Mouse (Mus musculus) gastrocnemius, adult 2 months (tissue): Measurements from ENCODE around the gene Ndc1. TPM values are rescaled to one million over a fixed set of nuclear protein-coding genes. Genes with fewer than 3 reads are reported as not detected.
A peak's percentile ranks its signal among the peaks of the same experiment; 100 is the strongest.

Source experiments
- DNase-seq: peaks from one replicate; pipeline ENCODE4 v3.0.0; 2022
- H3K27ac ChIP-seq: fragments of 200-600 bp; 2 replicates; pipeline ENCODE4 v1.8.1; 2022; ENCODE audit warnings: mild to moderate bottlenecking
- H3K4me3 ChIP-seq: fragments of 200-600 bp; 2 replicates; pipeline ENCODE4 v1.8.1; 2022; ENCODE audit warnings: mild to moderate bottlenecking, moderate library complexity
- CTCF ChIP-seq: fragments of 200-600 bp; IDR thresholded peaks from 2 replicates; pipeline ENCODE4 v1.8.1; 2022; ENCODE audit warnings: antibody characterized with exemption, mild to moderate bottlenecking, moderate library complexity
- intact Hi-C: fragments of 180-260 bp; cut with DNase I; formaldehyde crosslinking; loops from one replicate; pipeline ENCODE4 v1.15.1; 2025
- long read RNA-seq, 2 experiments: library from polyadenylated mRNA; stranded (forward); transcript quantifications; one replicate each; pipeline ENCODE4 v2.0.0; 2021
- total RNA-seq, 2 experiments: library from RNA; stranded (reverse); gene quantifications; 2 replicates each; pipeline ENCODE4 v1.2.3; 2021

Ndc1 gene
- 1 to 10 TPM; 6.0 to 8.4 TPM for total RNA-seq
- long read RNA-seq, experiment 1, full-length matches to known transcripts, result 14 of 17 reads
- long read RNA-seq, experiment 1, partial matches to known transcripts, result 1 of 17 reads
- long read RNA-seq, experiment 1, other reads (novel, unspliced or antisense), result 2 of 17 reads
- long read RNA-seq, experiment 2, full-length matches to known transcripts, result 6 of 8 reads
- long read RNA-seq, experiment 2, partial matches to known transcripts, result 1 of 8 reads
- long read RNA-seq, experiment 2, other reads (novel, unspliced or antisense), result 1 of 8 reads

DNA sequence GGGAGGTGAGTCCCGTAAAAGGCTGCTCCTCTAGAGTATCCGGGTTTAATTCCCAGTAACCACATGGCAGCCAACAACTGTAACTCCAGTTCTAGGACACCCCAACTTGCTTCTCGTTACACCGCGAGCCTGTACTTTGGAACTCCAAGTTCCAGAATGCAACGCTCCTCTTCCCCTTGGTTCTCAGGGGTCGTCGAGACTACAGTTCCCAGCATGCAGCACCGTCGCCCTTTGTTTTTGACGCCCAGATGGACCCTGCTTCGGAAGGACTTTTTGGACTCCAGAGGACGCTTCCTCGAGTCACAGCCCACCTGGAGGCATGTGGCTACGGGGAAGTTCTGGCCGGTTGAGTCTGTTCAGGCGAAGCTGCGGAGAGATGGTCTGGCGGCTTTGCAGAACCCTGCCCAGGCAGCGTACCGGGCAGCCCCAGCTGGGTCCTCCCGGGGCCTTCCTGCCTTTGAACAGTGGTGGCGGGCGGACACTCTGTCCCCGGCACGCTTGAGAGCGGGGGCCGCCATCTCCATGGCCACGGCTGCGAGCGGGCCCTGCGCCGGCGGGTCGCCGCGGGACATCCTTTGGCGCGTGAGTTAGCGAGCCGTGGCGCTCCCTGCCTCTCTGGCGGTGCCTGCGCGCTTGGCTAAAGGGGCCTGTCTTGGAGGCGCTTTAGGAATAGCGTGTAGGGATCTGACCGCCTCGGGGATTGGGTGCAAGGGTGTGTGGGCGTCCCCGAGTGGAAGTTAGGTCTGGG, at the start of gene Ndc1:
Ndc1 (plus strand) TSS at position 218 of the 748 bp plus-strand sequence.
- peak within 1 kb of the TSS; percentile 83 for H3K4me3 ChIP-seq
- peak within 1 kb of the TSS; percentile 100 for H3K27ac ChIP-seq
- peak; percentile 87 for DNase-seq
- TF ChIP-seq CTCF, result no peak
- intact Hi-C loops, result loop anchor here (5.0 kb wide), 1 partner anchor 115 kb away; the partner anchor contains the start of genes Hspb11 and Lrrc42

DNA sequence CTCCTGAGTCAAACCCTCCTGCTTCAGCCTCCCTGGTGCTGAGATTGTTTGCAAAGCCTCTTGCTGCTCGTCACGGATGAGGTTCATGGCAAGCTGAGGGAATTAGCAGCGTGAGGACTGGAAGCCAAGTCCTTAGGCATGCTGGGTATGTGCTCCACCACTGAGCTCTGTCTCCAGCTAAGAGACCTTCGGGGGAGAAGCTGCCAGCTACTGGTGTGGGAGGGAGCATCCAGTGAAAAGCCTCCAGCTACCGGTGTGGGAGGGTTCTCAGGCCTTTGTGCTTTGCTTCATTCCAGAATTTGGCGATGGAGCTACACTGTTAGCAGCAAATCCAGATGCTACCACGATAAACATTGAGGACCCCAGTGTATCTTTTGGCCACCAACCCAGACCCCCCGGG, 48.9 kb upstream of the Ndc1 start:
- H3K4me3 ChIP-seq, result no peak overlapping the region
- intact Hi-C loops, result no loop called here
- no peak for DNase-seq
- no peak for TF ChIP-seq CTCF
- H3K27ac ChIP-seq, result no peak overlapping the region

DNA sequence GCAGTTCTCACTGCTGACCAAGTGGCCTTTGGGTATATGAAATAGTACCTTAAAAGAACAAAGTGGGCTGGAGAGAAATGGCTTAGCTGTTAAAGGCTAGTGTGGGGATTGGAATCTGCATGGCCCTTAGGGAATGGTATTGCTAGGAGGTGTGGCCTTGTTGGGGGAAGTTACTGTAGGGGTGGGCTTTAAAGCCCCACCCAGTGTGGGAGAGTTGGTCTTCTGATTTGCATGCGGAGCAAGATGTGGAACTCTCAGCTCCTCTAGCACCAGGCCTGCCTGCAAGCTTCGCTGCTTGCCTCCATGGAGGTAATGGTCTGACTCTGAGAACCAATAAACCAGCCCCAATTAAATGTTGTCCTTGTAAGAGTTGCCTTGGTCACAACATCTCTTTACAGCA, 46.5 kb upstream of the Ndc1 start:
- no peak overlapping the region for H3K27ac ChIP-seq
- no peak overlapping the region for H3K4me3 ChIP-seq
- no peak for DNase-seq
- intact Hi-C loops, result no loop called here
- no peak for TF ChIP-seq CTCF

DNA sequence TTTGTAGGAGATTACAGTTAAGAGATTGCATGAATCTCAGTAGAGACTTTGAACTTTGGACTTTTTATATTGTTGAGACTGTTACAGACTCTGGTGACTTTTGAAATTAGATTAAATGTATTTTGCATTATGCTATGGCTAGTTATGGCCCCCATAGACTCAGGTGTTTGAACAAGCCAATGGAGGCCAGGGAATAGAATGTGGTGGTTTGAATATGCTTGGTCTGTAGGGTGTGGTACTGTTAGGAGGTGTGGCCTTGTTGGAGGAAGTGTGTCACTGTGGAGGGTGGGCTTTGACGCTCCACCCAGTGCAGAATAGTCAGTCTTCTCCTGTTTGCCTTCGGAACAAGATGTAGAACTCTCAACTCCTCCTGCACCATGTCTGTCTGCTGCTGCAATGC, 44.5 kb upstream of the Ndc1 start:
- DNase-seq, result no peak
- intact Hi-C loops, result no loop called here
- TF ChIP-seq CTCF, result no peak
- H3K4me3 ChIP-seq, result no peak overlapping the region
- no peak overlapping the region for H3K27ac ChIP-seq

DNA sequence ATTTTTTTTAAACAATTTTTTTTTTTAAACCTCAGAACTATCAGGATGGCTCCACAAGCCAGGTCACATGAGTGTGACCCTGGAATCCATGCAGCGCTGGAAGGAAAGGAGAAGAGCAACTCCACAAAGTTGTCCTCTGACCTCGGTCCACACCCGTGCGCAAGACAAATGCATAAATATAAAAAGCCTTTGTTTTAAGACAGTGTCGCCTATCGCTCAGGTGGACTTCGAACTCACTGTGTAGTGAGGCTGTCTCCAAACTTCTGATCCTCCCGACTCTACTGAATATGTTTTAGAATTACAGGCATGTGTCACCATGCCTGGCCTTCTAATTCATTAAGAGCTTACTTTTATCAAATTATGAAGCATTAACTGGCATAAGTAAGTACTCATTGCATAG, 39.1 kb upstream of the Ndc1 start:
- Histone ChIP-seq H3K27ac (no peak overlapping the region), H3K4me3 (no peak overlapping the region)
- TF ChIP-seq CTCF, result no peak
- no peak for DNase-seq
- intact Hi-C loops, result no loop called here

DNA sequence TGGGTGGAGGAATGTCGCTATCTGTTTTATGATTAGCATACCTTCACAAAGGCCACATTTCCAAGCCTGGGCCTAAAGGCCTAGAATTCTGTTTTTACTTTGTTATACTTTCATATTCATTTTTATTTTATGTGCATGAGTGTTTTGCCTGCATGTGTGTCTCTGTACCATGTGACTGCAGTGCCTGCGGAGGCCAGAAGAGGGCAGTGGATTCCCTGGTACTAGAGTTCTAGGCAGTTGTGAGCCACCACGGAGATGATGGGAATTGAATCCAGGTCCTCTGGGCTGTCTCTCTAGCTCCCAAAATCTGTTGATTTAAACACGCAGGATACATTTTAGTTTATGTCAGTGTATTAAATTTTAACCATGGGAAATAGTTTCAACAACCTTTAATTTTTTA, 34.1 kb upstream of the Ndc1 start:
- no peak for DNase-seq
- TF ChIP-seq CTCF, result peak; percentile 25; the same call in 1 of the 2 replicates
- Histone ChIP-seq H3K4me3 (no peak overlapping the region), H3K27ac (no peak overlapping the region)
- intact Hi-C loops, result no loop called here

DNA sequence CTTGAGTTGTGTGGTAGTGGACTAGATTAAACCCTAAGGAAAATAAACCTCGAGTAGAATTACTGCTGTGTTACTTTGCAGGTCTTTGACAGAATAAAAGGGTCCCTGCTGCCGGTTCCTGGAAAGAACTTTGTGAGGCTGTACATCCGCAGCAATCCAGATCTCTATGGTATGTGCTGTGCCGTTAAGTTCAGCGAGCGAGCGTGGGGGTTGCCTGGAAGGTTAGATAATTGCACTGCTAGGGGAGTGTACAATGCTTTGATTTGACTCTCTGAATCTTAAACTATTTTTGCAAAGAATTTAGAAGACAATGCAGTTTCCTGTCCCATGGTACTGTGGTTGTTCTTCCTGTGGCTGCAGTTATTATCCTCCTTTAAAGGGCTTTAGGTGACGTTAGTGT, 31.2 kb upstream of the Ndc1 start:
- no peak overlapping the region for H3K4me3 ChIP-seq
- intact Hi-C loops, result no loop called here
- no peak for DNase-seq
- H3K27ac ChIP-seq, result no peak overlapping the region
- TF ChIP-seq CTCF, result no peak

DNA sequence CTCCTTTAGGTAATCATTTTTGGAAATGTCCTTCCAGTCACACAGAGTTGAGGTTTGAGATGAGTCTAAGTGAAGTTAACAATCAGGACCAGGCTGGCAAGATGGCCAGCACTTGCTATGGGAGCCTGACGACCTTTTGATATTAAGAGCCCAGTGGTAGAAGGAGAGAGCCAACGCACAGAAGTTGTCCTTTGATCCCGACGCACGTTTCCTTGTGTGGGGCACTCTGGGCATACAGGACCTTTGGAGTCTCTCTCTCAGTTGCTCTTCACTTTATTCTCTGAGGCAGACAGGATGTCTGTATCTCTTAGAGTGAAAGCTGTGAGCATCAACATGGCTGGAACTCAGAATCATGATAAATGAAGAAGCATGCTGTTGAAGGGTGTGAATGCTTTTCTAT, 30.1 kb upstream of the Ndc1 start:
- intact Hi-C loops, result no loop called here
- no peak overlapping the region for H3K4me3 ChIP-seq
- TF ChIP-seq CTCF, result no peak
- no peak overlapping the region for H3K27ac ChIP-seq
- no peak for DNase-seq

DNA sequence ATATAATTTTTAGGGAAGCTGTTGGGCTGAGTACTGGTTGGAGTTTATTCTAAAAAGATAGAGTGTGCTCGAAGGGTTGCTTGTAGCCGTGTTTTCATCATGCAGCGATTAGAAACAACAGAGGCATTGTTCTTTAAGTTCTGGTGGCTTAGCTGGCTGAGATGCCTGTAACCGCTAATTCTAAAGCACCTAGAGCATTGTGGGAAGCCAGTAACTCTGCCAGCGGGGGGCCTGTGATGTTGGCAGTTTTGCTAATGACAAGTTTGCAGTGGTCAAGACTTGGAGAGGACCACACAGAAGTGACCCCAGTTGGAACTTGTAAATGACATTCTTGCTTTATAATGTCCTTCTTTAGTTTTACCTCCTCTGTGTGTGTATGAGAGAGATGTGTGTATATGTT, 26.2 kb upstream of the Ndc1 start:
- H3K4me3 ChIP-seq, result no peak overlapping the region
- TF ChIP-seq CTCF, result no peak
- H3K27ac ChIP-seq, result no peak overlapping the region
- DNase-seq, result no peak
- intact Hi-C loops, result no loop called here

DNA sequence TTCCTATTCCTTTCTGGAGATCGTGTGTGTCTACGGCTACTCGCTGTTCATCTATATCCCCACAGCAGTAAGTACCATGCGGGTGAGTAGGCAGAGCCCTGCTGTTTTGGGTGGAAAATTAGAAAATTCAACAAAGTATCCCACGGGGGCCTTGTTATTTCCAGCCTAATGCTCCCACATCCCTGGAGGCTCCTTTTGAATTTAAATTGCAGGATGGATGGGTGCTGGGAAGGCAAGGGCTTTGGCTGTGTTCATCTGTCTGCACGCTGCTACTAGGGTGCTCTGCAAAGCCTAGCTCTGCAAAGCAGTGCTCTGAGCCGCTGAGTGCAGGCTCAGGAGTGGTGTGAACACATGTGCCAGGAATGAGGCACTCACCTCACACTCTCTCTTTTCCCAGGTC, 23.0 kb upstream of the Ndc1 start:
- intact Hi-C loops, result no loop called here
- Histone ChIP-seq H3K27ac (no peak overlapping the region), H3K4me3 (no peak overlapping the region)
- DNase-seq, result no peak
- no peak for TF ChIP-seq CTCF

DNA sequence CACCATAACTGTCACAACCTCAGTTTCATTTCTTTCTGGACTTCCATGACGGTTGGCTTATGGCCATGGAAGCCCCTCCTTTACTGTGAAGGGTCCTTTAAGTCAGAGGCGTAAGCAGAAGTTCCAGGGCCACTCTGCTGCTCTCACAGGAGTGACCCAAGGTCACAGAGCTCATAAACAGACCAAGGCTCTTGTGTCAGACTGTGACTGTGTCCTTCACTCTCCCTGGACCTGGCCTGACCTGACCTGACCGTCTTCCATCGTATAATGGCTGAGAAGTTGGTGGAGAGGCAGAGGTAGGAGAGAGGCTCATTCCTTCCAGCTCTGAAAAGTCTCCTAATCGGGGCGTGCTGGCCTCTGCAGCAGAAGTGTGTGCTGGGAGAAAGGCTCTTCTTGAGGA, 20.4 kb upstream of the Ndc1 start:
- H3K27ac ChIP-seq, result no peak overlapping the region
- intact Hi-C loops, result no loop called here
- TF ChIP-seq CTCF, result no peak
- DNase-seq, result no peak
- no peak overlapping the region for H3K4me3 ChIP-seq

DNA sequence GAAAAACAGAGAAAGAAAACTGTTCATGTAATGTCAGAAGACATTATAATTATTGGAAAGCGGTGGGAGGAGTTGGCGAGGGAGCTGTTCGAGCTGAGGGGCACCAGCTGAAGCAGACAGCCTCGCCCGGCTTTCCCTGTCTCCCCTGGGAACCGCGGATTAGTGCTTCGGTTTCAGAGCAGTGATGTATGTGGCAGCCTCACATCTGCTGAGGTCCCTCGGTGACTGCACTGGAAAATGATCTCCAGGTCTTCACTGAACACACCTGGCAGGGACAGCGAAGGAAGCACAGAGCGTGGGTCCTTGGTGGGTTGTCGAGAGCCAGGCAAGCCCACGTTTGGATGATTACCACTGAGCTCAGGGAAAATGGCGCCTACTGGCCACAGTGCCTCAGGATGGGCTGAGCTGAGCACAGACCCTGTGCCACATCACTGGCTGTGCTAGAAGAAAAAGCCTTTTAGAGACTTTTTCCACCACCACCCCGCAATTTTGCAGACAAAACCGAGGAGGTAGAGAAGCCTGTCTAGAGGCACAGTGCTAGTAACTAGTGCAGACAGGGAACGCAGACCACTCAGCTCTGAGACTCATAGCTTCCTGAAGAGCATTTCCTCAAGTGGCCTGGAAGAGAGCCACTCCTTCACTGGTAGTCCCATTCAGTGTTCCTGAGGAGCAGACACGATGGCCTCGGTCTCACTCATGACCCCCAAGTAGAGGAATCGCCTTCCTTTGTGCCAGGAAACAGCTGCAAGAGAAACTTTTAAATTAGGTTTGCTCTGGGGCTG, 18.9 kb upstream of the Ndc1 start:
- no peak overlapping the region for H3K27ac ChIP-seq

More for the DNA sequence above, 18.9 kb upstream of the Ndc1 start:
- H3K4me3 ChIP-seq, result no peak overlapping the region
- no peak for TF ChIP-seq CTCF
- DNase-seq, result no peak
- intact Hi-C loops, result loop anchor here (1.0 kb wide), 1 partner anchor 98 kb away; no protein-coding TSS in a partner anchor
